Mouse (Mus musculus) limb, embryonic 15.5 days (tissue): Measurements from ENCODE around the gene Gm44503. TPM values are rescaled to one million over a fixed set of nuclear protein-coding genes. Genes with fewer than 3 reads are reported as not detected.
A peak's percentile ranks its signal among the peaks of the same experiment; 100 is the strongest.

Experiments
- ATAC-seq: fragments of 200-750 bp; cut with Nextera tagmentation; 2 replicates; pipeline ENCODE4 v1.8.0; 2017; ENCODE audit warnings: low read depth, moderate TSS enrichment; ENCODE audit not compliant: insufficient number of reproducible peaks, low FRiP score, low TSS enrichment
- H3K27ac ChIP-seq: fragments of 300-500 bp; sonication (generic); 2 replicates; pipeline ENCODE4 v1.5.1; 2015; ENCODE audit warnings: moderate library complexity, mild to moderate bottlenecking, inconsistent platforms
- H3K27me3 ChIP-seq: fragments of 300-500 bp; sonication (generic); 2 replicates; pipeline ENCODE4 v1.6.1; 2015; ENCODE audit warnings: inconsistent platforms
- H3K36me3 ChIP-seq: fragments of 300-500 bp; sonication (generic); 2 replicates; pipeline ENCODE4 v1.6.1; 2015; ENCODE audit warnings: inconsistent platforms
- H3K4me1 ChIP-seq: fragments of 300-500 bp; sonication (generic); 2 replicates; pipeline ENCODE4 v1.6.1; 2015; ENCODE audit warnings: inconsistent platforms
- H3K4me2 ChIP-seq: fragments of 300-500 bp; sonication (generic); 2 replicates; pipeline ENCODE4 v1.6.1; 2015; ENCODE audit warnings: mild to moderate bottlenecking, inconsistent platforms
- H3K4me3 ChIP-seq: fragments of 300-500 bp; sonication (generic); 2 replicates; pipeline ENCODE4 v1.5.1; 2015; ENCODE audit warnings: mild to moderate bottlenecking, inconsistent platforms
- H3K9ac ChIP-seq: fragments of 300-500 bp; sonication (generic); 2 replicates; pipeline ENCODE4 v1.6.1; 2015; ENCODE audit warnings: inconsistent platforms
- H3K9me3 ChIP-seq: fragments of 300-500 bp; sonication (generic); 2 replicates; pipeline ENCODE4 v1.6.1; 2016; ENCODE audit warnings: inconsistent platforms
- WGBS: fragments of 180-500 bp; shearing (Covaris S2); methylation state at CpG from one replicate; pipeline ENCODE4 v1.1.7; 2015; 5-methylcytosine and 5-hydroxymethylcytosine counted together
- polyA plus RNA-seq: library from polyadenylated mRNA; unstranded; fragments of >200 nt; fragmentation: Nextera tagmentation; extraction: Ambion mirVana; gene quantifications from 2 replicates; pipeline ENCODE4 v1.2.1, GENCODE M21; 2015

The Gm44503 gene
- polyA plus RNA-seq, 1 experiment from 2014 or later: not detected

- peak within 1 kb of the TSS; percentile 85 for H3K4me3 ChIP-seq
- peak within 1 kb of the TSS; percentile 85 for H3K9ac ChIP-seq
- no peaks in the 10 kb centered on the region for H3K27me3 ChIP-seq
- 0 out of 2 replicates have a peak, but pooled peaks cover 6% of the 10 kb centered on the region for H3K36me3 ChIP-seq
- H3K4me1 ChIP-seq: peaks cover 25% of the 10 kb centered on the region
- H3K4me2 ChIP-seq: peak within 1 kb of the TSS; percentile 72
- H3K27ac ChIP-seq: peak within 1 kb of the TSS; percentile 87
- ATAC-seq: no peak
- H3K9me3 ChIP-seq: no peaks in the 10 kb centered on the region
- 28% methylated on average over 6 of the region's 6 CpGs for WGBS
Observed at GRCm38 (mm10) chr9:73040080-73040479, 81.4 kb downstream of the Gm44503 start, which contains the start of gene Pigb. Pigb (minus strand) TSS chr9:73040378.

- H3K4me1 ChIP-seq: peaks cover 23% of the 10 kb centered on the region
- peak within 1 kb of the TSS; percentile 47 for H3K4me3 ChIP-seq
- peak within 1 kb of the TSS; percentile 89 for H3K4me2 ChIP-seq
- ATAC-seq: peak; percentile 36; the same call in 1 of the 2 replicates
- peak within 1 kb of the TSS; percentile 41 for H3K9ac ChIP-seq
- WGBS: 1% methylated on average over 41 of the region's 41 CpGs
- no peak within 1 kb of the TSS for H3K27ac ChIP-seq
- H3K27me3 ChIP-seq: no peaks in the 10 kb centered on the region
- H3K36me3 ChIP-seq: no peaks in the 10 kb centered on the region
- H3K9me3 ChIP-seq: no peaks in the 10 kb centered on the region
Observed at GRCm38 (mm10) chr9:73044146-73045079, 85.8 kb downstream of the Gm44503 start, which contains the start of gene Rab27a. Rab27a (plus strand) TSS chr9:73044854.

GRCm38 (mm10) chr9:73045204-73045603, 86.6 kb downstream of the Gm44503 start:
- peaks cover 25% of the 10 kb centered on the region for H3K4me1 ChIP-seq
- ATAC-seq: no peak

GRCm38 (mm10) chr9:73045711-73046110, 87.1 kb downstream of the Gm44503 start:
- H3K9ac ChIP-seq: no peak overlapping the region
- 64% methylated on average over 10 of the region's 10 CpGs for WGBS
- no peak for ATAC-seq
- peak overlapping the region; percentile 47; the same call in 1 of the 2 replicates for H3K4me3 ChIP-seq
- peaks cover 24% of the 10 kb centered on the region for H3K4me1 ChIP-seq
- no peak overlapping the region for H3K27ac ChIP-seq
- H3K36me3 ChIP-seq: no peaks in the 10 kb centered on the region
- H3K9me3 ChIP-seq: no peaks in the 10 kb centered on the region
- peak overlapping the region; percentile 89 for H3K4me2 ChIP-seq
- H3K27me3 ChIP-seq: no peaks in the 10 kb centered on the region

More at GRCm38 (mm10) chr9:73045204-73045603, 86.6 kb downstream of the Gm44503 start:
- no peaks in the 10 kb centered on the region for H3K27me3 ChIP-seq
- H3K9me3 ChIP-seq: no peaks in the 10 kb centered on the region
- WGBS: 5% methylated on average over 7 of the region's 7 CpGs
- no peak overlapping the region for H3K27ac ChIP-seq
- H3K9ac ChIP-seq: peak overlapping the region; percentile 41; the same call in 1 of the 2 replicates
- peak overlapping the region; percentile 47 for H3K4me3 ChIP-seq
- peak overlapping the region; percentile 89 for H3K4me2 ChIP-seq
- H3K36me3 ChIP-seq: no peaks in the 10 kb centered on the region

GRCm38 (mm10) chr9:73047906-73048305, 89.3 kb downstream of the Gm44503 start:
- H3K4me1 ChIP-seq: peaks cover 23% of the 10 kb centered on the region
- WGBS: 85% methylated on average over 2 of the region's 2 CpGs
- H3K27ac ChIP-seq: no peak overlapping the region
- H3K36me3 ChIP-seq: no peaks in the 10 kb centered on the region
- ATAC-seq: no peak
- H3K9me3 ChIP-seq: no peaks in the 10 kb centered on the region
- no peak overlapping the region for H3K9ac ChIP-seq
- no peaks in the 10 kb centered on the region for H3K27me3 ChIP-seq
- H3K4me2 ChIP-seq: no peak overlapping the region
- H3K4me3 ChIP-seq: no peak overlapping the region

GRCm38 (mm10) chr9:73048927-73049326, 90.3 kb downstream of the Gm44503 start:
- ATAC-seq: no peak
- no peak overlapping the region for H3K4me2 ChIP-seq
- H3K36me3 ChIP-seq: no peaks in the 10 kb centered on the region
- no peak overlapping the region for H3K9ac ChIP-seq
- H3K9me3 ChIP-seq: no peaks in the 10 kb centered on the region
- no peak overlapping the region for H3K4me3 ChIP-seq
- H3K4me1 ChIP-seq: peaks cover 23% of the 10 kb centered on the region
- 22% methylated on average over 4 of the region's 4 CpGs for WGBS
- no peak overlapping the region for H3K27ac ChIP-seq
- H3K27me3 ChIP-seq: no peaks in the 10 kb centered on the region

- ATAC-seq: no peak
- no peak overlapping the region for H3K27ac ChIP-seq
- H3K4me1 ChIP-seq: peaks cover 15% of the 10 kb centered on the region
- no peaks in the 10 kb centered on the region for H3K9me3 ChIP-seq
- no peak overlapping the region for H3K4me2 ChIP-seq
- 63% methylated on average over 5 of the region's 5 CpGs for WGBS
- no peak overlapping the region for H3K9ac ChIP-seq
- H3K36me3 ChIP-seq: no peaks in the 10 kb centered on the region
- no peaks in the 10 kb centered on the region for H3K27me3 ChIP-seq
- no peak overlapping the region for H3K4me3 ChIP-seq
Observed at GRCm38 (mm10) chr9:73049833-73050232, 91.2 kb downstream of the Gm44503 start.

GRCm38 (mm10) chr9:73050606-73051005, 92.0 kb downstream of the Gm44503 start:
- no peak overlapping the region for H3K9ac ChIP-seq
- no peaks in the 10 kb centered on the region for H3K36me3 ChIP-seq
- no peak for ATAC-seq
- no peaks in the 10 kb centered on the region for H3K27me3 ChIP-seq
- WGBS: 40% methylated on average over 8 of the region's 8 CpGs
- no peaks in the 10 kb centered on the region for H3K9me3 ChIP-seq
- no peak overlapping the region; the same call in 1 of the 2 replicates for H3K4me2 ChIP-seq
- H3K4me1 ChIP-seq: peaks cover 10% of the 10 kb centered on the region; the same call in 1 of the 2 replicates
- H3K27ac ChIP-seq: no peak overlapping the region
- no peak overlapping the region for H3K4me3 ChIP-seq

GRCm38 (mm10) chr9:73055441-73055911, 96.8 kb downstream of the Gm44503 start:
- no peak overlapping the region for H3K4me2 ChIP-seq
- no peak overlapping the region for H3K9ac ChIP-seq
- no peaks in the 10 kb centered on the region for H3K36me3 ChIP-seq
- no peaks in the 10 kb centered on the region for H3K27me3 ChIP-seq
- 37% methylated on average over 10 of the region's 10 CpGs for WGBS
- H3K4me3 ChIP-seq: no peak overlapping the region
- H3K27ac ChIP-seq: no peak overlapping the region
- no peaks in the 10 kb centered on the region for H3K9me3 ChIP-seq
- no peak for ATAC-seq
- peaks cover 3% of the 10 kb centered on the region; the same call in 1 of the 2 replicates for H3K4me1 ChIP-seq

GRCm38 (mm10) chr9:73059224-73059623, 100.6 kb downstream of the Gm44503 start:
- no peak for ATAC-seq
- Histone ChIP-seq H3K27ac (no peak overlapping the region), H3K4me1 (peaks cover 8% of the 10 kb centered on the region), H3K4me3 (no peak overlapping the region), H3K9ac (no peak overlapping the region), H3K4me2 (no peak overlapping the region), H3K9me3 (no peaks in the 10 kb centered on the region), H3K36me3 (no peaks in the 10 kb centered on the region), H3K27me3 (no peaks in the 10 kb centered on the region)
- 89% methylated on average over 4 of the region's 4 CpGs for WGBS

- H3K4me2 ChIP-seq: peak overlapping the region; percentile 39
- no peaks in the 10 kb centered on the region for H3K36me3 ChIP-seq
- H3K9me3 ChIP-seq: no peaks in the 10 kb centered on the region
- H3K9ac ChIP-seq: no peak overlapping the region
- H3K27ac ChIP-seq: peak overlapping the region; percentile 47
- no peak for ATAC-seq
- H3K4me3 ChIP-seq: peak overlapping the region; percentile 27
- 9% methylated on average over 15 of the region's 15 CpGs for WGBS
- peaks cover 20% of the 10 kb centered on the region for H3K4me1 ChIP-seq
- H3K27me3 ChIP-seq: no peaks in the 10 kb centered on the region
Observed at GRCm38 (mm10) chr9:73063621-73064290, 105.1 kb downstream of the Gm44503 start.
